Mouse (Mus musculus): ENCODE data around the gene Serinc5.
A peak's percentile ranks its signal among the peaks of the same experiment; 100 is the strongest.

The Serinc5 gene

DNA sequence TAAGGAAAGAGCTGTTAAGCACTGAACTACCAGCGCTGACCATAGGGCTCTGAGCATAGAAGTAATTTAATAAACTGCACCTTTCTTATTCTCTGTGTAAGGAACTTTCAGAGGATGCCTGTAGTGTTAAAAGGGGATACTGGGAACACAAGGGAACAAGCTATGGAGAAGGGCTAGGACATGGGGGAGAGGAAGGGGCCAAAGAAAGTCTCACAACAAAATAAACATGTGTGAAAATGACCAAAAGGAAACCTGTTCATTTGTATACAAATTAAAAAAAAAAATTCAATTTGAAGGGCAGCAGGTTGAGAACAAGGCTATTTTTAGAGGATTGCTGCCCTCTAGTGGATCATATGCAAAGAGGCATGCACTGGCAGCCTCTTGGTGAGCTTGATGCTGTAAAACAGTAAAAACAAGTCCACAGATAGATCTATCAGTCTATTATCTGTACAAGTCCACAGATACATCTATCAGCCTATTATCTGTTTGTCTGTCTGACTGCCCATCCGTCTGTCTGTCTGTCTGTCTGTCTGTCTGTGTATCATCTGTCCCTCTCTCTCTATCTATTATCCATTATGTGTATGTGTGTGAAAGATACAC lies 129.9 kb downstream of the Serinc5 start:
- DNase-seq (ENCODE audit: low read depth, low spot score): peak; percentile 65

DNA sequence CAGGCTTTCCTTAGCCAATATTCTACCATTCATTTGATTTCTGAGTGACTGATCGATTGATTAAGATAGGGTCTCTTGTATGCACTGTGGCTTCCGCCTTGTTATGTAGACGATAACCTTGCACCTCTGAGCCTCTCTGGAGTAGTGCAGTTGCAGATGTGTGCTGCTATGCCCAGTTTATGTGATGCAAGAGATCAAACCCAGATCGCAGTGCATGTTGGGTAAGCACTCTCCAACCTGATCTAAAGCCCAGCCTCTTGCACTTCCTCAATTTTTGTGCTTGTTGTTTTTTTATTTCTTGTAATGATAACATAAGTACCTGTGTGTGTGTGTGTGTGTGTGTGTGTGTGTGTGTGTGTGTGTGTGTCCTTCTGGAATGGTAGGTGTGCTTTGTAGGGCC lies 132.0 kb downstream of the Serinc5 start:
- DNase-seq (ENCODE audit: low read depth, low spot score): no peak

DNA sequence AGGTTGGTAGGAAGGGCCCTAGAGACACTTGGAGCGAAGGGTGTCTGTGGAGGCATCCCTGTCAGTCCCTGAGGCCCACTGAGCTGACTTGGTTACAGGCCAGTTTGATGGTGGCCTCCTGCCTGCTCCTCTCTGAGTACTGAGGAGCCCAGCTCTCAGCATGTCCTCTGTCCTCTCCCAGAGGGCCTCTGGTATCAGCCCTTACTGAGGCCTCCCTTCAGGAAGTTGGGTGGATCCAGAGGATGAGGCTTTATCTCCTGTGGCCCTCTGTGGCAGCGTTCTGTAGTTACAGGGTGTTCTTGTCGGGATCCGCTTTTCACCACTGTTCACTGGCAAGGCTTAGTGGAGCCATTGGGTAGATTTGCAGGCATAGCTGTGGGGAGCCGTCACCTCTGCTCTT lies 132.4 kb downstream of the Serinc5 start:
- no peak for DNase-seq (ENCODE audit: low read depth, low spot score)

DNA sequence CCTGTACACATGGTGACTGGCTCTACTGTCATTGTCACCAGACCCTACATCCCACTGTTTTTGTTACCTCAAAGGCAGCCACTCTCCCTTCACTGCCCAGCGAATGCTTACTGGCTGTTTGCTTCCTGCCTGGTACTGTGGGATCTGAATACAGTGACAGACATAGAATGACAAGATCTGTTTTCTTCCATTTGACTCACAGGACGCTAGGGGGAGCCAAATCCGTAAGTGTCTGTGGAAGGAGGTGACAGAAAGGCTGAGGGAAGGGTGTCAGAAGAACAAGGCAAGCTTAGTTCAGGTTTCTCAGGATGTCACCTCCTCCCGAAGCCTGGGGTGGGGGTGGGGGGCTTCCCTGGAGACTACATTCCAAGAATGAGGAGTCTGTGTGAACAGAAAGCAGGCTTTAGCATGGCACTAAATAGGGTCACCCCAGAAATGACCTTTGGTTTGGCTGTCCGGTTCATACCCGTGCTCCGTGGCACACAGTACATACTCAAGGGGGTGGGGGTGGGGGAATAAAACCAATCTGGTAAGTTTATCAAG lies 140.2 kb downstream of the Serinc5 start:
- DNase-seq (ENCODE audit: low read depth, low spot score): peak; percentile 82

DNA sequence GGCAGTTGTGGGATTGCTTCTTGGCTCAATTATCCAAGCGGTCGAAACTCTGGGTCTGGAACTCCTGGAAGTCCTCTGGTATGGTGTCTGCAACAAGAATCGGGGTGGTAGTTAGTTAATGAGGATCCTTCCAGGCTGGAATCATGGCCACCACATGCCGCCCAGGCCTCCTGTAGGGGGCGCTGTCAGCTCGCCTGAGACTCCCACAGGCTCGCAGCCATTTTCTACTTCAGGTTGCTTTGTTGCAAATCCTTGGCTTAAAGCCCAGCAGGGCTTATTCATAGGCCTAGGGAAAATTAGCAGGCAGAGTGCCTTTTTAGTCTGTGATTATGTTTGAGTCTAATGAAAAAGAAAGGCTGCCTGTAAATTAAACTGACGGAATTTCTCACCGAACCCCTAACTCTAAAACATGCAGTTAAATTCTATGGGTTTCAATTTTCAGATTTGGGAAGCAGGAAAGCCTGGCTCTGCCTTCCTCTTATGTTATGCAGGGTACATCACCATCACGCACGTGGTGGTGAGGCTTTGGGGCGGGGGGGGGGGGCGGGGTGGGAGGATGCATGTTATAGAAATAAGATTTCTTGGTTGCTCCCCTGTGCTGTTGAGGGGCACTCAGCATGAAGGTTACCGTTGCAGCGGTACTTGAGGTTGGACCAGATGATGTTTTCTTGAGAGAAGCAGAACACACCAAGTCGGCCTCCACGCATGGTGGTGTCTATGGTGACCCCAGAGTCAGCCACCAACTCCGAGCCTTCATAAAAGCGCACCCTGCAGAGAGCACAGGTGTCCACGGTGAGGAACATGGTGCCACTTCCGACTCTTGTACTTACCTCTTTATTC lies 141.1 kb downstream of the Serinc5 start:
- DNase-seq (ENCODE audit: low read depth, low spot score): peak; percentile 78

DNA sequence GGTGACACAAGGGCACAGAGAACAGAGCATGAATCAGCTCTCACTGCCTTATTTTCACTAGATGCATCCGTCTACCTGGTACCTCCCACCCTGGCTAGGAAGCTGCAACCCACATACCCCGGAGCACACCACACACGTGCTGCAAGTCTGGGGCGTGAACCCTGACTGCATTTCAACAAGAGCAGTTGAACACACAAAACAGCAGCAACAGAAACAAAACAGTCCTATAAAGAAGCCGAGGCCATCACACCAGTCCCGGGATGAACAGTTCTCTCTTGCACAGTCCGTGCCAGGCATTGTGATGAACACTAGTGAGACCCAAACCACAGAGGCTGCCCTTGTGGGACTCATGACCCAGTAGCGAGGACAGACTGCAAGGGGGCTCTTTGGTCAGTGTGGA lies 142.8 kb downstream of the Serinc5 start:
- DNase-seq (ENCODE audit: low read depth, low spot score): no peak

DNA sequence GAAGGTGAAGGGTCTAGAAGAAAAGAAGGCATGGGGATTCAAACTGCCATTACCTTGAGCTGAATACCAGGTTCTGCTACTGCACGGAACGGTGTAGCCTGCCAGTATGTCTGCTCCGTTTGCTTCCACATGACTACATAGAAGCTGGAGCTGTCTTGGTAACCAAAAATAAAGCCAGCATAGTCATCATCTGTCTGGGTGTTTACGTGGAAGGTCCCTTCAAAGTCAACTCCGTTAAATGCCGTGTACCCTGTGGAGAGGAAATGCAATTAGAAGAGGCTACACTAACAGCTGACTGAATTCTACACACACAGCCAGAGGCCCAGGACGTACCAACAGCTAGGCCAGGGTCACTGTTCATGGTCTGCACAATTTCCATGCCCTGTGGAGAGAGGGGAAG lies 144.1 kb downstream of the Serinc5 start:
- no peak for DNase-seq (ENCODE audit: low read depth, low spot score)

DNA sequence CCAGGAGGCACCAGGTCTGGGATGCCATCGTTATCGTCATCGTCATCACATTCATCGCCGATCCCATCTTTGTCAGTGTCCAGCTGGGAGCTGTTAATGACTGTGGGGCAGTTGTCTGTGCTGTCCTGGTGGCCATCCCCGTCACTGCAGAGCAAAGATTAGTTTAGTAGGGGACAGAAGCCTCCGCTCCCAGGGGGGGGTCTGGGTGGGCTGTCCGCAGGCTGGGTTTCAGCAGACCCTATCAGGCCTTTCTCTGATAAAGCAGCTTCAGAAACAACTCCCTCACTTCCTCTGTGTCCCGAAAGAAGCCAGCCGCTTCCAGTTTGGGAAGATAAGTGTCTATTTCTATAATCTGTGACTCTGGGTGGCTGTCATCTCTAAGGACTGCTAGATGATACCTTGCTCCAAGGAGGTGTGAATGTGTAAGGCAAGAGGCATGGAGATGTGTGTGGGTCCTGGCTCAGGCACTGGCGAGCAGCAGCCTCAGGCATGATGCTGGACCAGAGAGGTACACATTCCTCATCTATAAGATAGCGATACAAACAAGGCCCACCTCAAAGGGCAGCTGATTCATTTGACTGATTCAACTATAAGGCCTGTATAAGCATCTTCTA lies 147.2 kb downstream of the Serinc5 start:
- DNase-seq (ENCODE audit: low read depth, low spot score): no peak

DNA sequence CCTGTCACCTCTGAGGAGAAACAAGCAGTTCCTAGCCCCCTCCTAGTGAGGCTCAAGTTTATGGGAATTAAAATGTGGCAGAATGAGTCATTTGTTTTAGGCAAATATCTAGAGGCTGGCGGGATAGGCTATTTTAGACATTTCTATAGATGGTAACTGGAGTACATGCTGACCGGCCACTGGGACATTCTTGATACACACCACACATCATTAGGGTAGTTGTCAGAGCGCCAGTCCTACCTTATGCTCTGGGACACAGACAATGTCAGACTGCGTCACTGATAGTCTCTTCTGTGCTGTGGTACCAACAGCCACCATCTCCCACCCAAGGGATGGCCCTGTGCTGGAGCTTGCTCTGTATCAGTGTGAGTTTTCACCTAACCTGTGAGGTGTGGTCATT lies 148.2 kb downstream of the Serinc5 start:
- no peak for DNase-seq (ENCODE audit: low read depth, low spot score)

DNA sequence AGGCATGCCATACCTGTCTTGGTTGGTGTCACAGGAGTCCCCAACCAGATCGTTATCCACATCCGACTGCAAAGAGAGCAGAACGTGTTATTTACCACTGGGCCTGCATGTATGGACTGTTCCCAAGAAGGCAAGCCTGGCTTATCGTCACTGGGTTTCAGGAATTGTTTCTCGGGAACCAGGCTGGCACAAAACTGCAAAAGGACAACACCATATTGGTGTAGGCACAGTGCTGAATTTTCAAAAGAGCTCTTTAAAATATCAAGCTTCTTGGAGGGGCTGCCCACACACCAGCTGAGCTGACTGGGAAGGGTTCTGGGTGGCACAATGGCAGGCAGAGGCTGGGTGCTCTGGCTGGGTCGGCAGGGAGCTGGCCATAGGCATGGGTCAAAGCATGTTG lies 149.6 kb downstream of the Serinc5 start:
- DNase-seq (ENCODE audit: low read depth, low spot score): no peak

Data from mesoderm, embryonic 11.5 days (tissue).